Mouse (Mus musculus): ENCODE measurements at regions not wholly inside any gene's neighbourhood (a gene's known extent, or its start where the extent isn't known, plus 50 kb on each side); places are given as distances from the start of the nearest gene placed in this dataset.

GRCm38 (mm10) chr12:9404981-9405380 is 164.9 kb upstream of the Osr1 start:
- no peak for DNase-seq (ENCODE audit: low read depth, low spot score)

DNA sequence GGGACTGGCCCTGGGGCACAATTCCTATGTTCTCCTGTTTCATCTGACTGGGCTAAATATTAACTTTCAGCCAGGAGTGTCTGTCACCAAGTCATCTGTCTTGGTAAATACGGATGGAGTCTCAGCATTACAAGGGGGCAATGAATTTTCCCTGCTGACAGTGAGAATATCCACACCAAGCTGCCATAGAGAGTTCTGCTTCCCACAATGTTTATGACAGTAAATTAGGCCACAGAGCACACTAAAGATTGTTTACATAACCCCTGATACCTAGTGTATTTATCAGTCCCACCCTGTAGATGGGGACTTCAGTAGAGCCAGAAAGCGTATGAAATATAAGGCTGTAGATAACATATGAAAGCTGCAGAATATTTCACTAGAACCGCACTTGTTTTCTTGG is 150.6 kb upstream of the Osr1 start:
- DNase-seq (ENCODE audit: low read depth, low spot score): no peak

DNA sequence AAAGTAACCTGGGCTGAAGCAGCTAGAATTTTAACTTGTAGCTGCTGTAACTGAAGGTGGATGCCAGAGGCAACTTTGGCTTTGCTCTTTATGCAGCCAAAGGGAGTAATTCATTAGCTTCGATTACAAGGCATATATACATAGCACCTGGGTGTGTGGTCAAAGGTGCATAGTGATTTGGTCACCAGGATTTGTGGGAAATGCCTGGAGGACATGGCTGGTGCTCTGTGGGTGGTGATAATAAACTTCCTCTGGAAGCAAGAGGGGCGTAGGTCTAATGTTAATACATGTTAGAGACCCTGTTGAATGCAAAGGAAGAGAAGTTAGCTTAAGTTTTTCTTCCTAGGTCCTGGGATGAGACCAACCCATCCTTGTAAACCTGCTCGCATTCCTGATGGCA is 139.3 kb upstream of the Osr1 start:
- no peak for DNase-seq (ENCODE audit: low read depth, low spot score)

- DNase-seq (ENCODE audit: low read depth, low spot score): no peak
Observed at GRCm38 (mm10) chr12:9438575-9439161, 131.2 kb upstream of the Osr1 start.

- DNase-seq (ENCODE audit: low read depth, low spot score): no peak
Observed at GRCm38 (mm10) chr12:9450620-9451019, 119.3 kb upstream of the Osr1 start.

DNA sequence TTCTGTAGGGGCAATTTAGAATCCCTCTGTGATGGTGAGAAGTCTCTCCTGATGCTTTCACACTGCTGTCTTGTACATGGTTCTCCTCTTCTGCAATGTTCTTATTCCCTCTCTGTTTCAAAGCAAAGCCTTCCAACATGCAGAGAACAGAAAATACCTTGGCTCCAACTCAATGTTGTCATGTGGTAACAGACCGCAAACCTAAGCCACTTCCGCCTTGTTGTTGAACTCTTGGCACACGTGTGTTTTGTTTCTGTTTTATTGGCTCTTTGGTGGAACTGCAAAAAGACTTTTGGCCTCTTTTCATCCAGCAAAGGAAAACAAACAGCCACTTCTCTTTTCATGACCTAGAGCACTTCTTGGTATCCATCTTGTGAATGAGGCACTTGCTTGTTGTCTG is 109.7 kb upstream of the Osr1 start:
- DNase-seq (ENCODE audit: low read depth, low spot score): no peak

DNA sequence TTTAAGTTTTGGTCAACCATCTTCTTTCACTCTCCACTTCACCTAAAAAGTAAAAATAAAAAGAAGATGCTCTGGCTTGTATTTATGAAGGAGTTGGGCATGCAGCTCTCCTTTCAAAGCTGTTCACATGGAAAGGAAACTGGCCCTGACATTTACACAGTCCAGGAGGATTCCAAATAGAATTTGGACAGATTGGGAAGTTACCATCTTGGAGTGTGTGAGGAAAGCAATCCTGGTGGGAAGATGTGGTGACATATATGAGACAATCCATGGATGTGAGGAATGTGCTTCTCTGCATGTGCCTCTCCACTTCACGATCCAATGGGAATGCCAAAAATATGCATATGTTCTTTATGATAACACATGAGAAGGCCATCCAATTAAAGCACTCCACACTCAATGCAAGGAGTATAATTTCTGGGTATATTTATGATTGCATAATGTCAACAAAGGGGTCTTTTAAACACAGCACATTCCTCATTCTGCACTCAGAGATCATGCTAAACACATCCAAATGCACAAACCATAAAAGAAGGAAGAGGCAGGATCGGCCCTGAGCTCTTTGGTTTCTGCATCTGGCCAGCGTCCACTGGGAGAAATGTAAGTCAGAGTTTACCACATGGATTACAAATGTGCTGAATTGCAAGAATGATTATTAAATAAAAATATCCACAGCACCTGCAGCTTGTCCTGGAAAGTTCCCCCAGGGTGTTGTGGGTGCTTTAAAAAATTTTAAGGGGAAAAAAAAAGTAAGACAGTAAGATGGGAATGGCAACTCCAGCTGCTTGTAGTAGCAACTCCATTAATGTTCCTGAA is 100.1 kb upstream of the Osr1 start:
- no peak for DNase-seq (ENCODE audit: low read depth, low spot score)

DNA sequence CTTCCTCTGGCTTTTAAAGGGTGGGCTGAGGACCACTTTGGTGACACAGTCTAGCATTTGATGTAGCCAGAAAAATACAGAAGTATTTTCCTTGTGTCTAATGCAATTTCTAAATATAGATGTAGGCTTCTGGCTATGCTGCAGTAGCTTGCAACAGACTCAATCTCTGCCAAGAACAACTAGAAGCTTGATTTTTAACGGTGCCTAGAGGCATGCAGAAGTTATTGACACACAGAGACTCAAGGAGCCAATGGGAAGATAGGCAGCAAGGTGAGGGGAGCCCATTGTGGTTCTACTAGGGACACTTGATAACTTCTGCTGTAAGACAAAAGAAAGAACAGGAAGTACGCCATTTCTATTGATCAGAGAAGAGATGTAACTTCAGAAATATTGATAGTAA is 94.1 kb upstream of the Osr1 start:
- no peak for DNase-seq (ENCODE audit: low read depth, low spot score)

- no peak for DNase-seq (ENCODE audit: low read depth, low spot score)
Observed at GRCm38 (mm10) chr12:9478201-9478600, 91.7 kb upstream of the Osr1 start.

DNA sequence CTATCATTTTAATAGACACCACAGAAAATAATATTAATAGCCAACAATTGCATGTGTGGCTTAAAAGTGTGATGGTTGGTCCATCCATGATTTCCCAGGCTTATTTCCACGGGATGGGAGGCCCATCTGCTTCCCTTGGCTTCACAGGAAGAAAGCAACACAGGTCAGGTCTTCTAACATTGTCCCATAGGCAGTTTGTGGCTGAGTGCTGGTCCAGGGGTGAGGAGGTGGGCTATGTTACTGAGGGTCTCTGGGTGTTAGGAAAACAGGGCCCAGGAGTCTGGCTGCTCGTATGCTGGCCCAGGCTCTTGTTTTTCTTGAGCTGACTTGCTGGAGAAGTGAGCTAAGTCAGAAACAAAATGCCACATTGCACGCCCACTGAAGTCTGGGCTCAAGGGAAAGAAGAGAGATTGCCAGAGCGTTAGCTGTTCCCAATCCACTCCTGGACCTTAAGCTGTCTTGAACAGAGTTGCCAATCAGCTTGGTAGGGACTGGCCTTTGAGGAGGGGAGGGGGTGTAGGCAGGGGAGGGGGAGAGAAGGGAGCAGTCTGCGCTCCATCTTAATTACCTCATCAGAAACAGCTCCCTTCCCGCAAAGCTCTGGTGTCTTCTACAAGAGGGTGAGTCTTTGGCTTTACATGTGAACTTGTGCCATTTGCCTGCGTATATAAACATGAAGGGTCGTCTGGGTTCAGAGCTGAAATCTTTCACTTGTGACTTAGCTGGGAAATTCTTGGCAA is 82.1 kb upstream of the Osr1 start:
- DNase-seq (ENCODE audit: low read depth, low spot score): no peak

DNA sequence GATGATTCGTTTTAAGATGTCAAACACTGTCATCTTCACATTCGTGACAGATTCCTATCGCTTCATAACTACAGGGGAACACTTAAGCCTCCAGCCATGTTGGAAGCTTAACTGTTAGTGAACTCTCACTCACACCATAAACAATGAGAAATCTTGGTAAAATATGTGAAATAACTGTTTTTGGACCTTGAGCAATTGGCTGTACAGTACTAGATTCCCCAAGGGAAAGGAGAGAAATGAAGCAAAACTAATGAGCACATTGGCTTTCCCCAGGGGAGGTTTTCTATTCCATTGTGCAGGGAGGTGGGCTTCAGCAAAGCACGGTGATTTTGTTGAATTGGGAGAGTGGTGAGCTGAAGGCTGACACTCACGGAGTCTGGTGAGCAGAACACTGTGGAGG is 56.0 kb upstream of the Osr1 start:
- DNase-seq (ENCODE audit: low read depth, low spot score): no peak

GRCm38 (mm10) chr12:9518782-9519181 is 51.1 kb upstream of the Osr1 start:
- DNase-seq (ENCODE audit: low read depth, low spot score): no peak

- DNase-seq (ENCODE audit: low read depth, low spot score): no peak
Observed at GRCm38 (mm10) chr12:9519346-9519745, 50.6 kb upstream of the Osr1 start.

All from CD4-positive, CD25-positive, alpha-beta regulatory T cell, adult 2 months (primary cell).